Mouse (Mus musculus): ENCODE data around the gene Ppa1.

DNA sequence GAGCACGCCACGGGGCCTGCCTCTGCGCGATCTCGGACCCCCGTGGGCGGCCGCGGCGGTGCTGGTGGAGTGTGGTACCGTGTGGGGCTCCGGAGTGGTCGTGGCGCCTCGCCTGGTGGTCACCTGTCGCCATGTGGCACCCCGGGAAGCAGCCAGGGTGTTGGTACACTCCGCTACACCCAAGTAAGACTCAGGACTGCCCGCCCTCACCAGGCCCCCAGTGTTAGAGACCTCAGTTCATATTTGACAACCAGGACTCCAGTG, 48.1 kb downstream of the Ppa1 start:
- TF ChIP-seq CTCF (IDR thresholded peaks at IDR 0.05; ENCODE audit: borderline replicate concordance, extremely low read depth, insufficient read depth, insufficient read length) (no peak), POLR2A (IDR thresholded peaks at IDR 0.05; ENCODE audit: borderline replicate concordance, extremely low read depth, insufficient read depth, insufficient read length, poor library complexity, severe bottlenecking) (no peak)

Data from brain, embryonic 14.5 days (tissue).